Mouse (Mus musculus) heart, adult 2 months (tissue): ENCODE data around the gene Tprn.

Source experiments
- EP300 ChIP-seq: fragments of 200-500 bp; IDR thresholded peaks from 2 replicates; pipeline ENCODE4 v1.6.1; 2011; ENCODE audit warnings: low read depth, low read length, control low read depth; ENCODE audit not compliant: insufficient read depth
- POLR2A ChIP-seq: fragments of 200-500 bp; IDR thresholded peaks from 2 replicates; pipeline ENCODE4 v1.6.1; 2011; ENCODE audit warnings: mild to moderate bottlenecking, low read depth, low read length, control low read depth; ENCODE audit not compliant: insufficient read depth

DNA sequence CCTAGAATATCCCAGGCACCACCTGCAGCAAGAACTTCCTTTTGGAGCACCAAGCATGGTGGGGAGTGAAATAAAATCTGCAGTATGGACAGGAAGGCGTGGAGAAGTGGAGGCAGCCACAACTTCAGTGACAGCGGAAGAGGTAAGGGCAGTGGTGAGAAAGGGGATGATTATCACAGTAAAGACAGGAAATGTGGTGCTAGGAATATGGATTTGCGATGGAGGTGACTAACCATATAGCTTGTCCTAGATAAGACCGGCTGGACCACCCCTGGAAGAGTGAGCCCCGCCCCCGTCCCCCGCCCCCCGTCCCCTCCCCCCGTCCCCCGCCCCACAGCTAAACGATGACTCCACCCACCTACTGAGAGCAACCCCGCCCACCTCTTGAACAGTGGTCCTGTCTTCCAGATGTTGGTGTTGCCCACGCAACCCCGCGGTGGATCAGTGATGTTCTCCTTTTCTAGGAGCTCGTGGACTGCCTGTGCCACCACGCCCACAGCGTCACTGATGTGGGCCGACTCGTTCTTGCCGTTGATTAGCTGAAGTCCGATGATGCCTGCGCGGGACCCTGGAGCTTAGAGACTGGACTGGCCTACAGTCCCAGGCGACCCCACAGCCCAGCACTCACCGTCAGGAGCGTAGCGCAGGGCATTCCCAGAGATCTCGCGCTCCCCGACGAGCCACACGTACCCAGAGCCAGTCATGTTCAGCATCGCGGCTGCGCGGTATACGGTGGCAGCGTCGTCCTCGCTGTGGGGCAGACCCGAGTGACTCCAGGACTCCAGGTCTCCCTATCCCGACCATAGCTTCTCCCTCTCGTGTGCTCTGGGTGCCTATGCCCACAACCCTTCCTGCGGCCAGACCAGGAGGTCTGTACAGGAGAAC is 42.5 kb downstream of the Tprn start:
- TF ChIP-seq POLR2A (no peak), EP300 (no peak)
